ENCODE assay signal across 8 mouse cellular contexts in genomic region chr3:90264687-90265033, GRCm38 (mm10). TPM values are rescaled to one million over a fixed set of nuclear protein-coding genes. Genes with fewer than 3 reads are reported as not detected.
DNase-seq lines count a peak whose midpoint lies in the region; ATAC-seq and TF ChIP-seq lines count a peak whose summit lies in the region.

No protein-coding gene starts in this region.

- peak overlapping the region; percentile 92 for H3K9ac ChIP-seq in heart, embryonic 11.5 days (ENCODE audit: low read depth, low read length)
- H3K9ac ChIP-seq in forebrain, postnatal 0 days, result peak overlapping the region; percentile 88

- TF ChIP-seq CTCF in E14TG2a.4 (conservative IDR thresholded peaks at IDR 0.05; ENCODE audit: low read length), result no peak; the same call in 1 of the 2 replicates
- no peak for TF ChIP-seq CTCF in forebrain, postnatal 0 days (IDR thresholded peaks at IDR 0.05; ENCODE audit: low read depth)

- no peak for DNase-seq in heart, adult 11 months
- no peak for DNase-seq in forebrain, postnatal 0 days
- DNase-seq in right cerebral cortex, adult 18-20 months, result no peak
- DNase-seq in T-cell, adult 2 months (ENCODE audit: low spot score), result no peak
- no peak for DNase-seq in urinary bladder, postnatal 36 days (ENCODE audit: low spot score in 2 of 2)

- no peak for ATAC-seq in heart, embryonic 11.5 days (replicated peaks; ENCODE audit: insufficient number of reproducible peaks, low FRiP score, low TSS enrichment)
- no peak for ATAC-seq in forebrain, postnatal 0 days

- H3K4me3 ChIP-seq in heart, embryonic 11.5 days (ENCODE audit: low read depth, low read length), result peak overlapping the region; percentile 80
- H3K4me3 ChIP-seq in E14TG2a.4 (replicated peaks; ENCODE audit: low read length) (peak overlapping the region; percentile 93), macrophage (ENCODE audit: inconsistent target) (peak overlapping the region; percentile 11; the same call in 1 of the 2 replicates)
- H3K4me3 ChIP-seq in forebrain, postnatal 0 days (ENCODE audit: low read depth, low read length), result peak overlapping the region; percentile 94

- H3K4me2 ChIP-seq in heart, embryonic 11.5 days, result peak overlapping the region; percentile 80
- H3K4me2 ChIP-seq in forebrain, postnatal 0 days (ENCODE audit: low read depth), result peak overlapping the region; percentile 93

- H3K4me1 ChIP-seq in heart, embryonic 11.5 days (ENCODE audit: control insufficient read depth, insufficient read depth, low read length), result peaks cover 9% of the 10 kb centered on the region; the same call in 1 of the 2 replicates
- peaks cover 35% of the 10 kb centered on the region for H3K4me1 ChIP-seq in E14TG2a.4 (replicated peaks; ENCODE audit: low read depth, low read length)
- peaks cover 7% of the 10 kb centered on the region for H3K4me1 ChIP-seq in forebrain, postnatal 0 days (ENCODE audit: insufficient read depth)

- H3K27ac ChIP-seq in heart, embryonic 11.5 days (ENCODE audit: low read depth, low read length), result peak overlapping the region; percentile 98
- peak overlapping the region; percentile 91 for H3K27ac ChIP-seq in forebrain, postnatal 0 days (ENCODE audit: low read depth, low read length)
- peak overlapping the region; percentile 65 for H3K27ac ChIP-seq in macrophage

- peaks cover 28% of the 10 kb centered on the region for H3K36me3 ChIP-seq in heart, embryonic 11.5 days (ENCODE audit: control insufficient read depth, insufficient read depth, low read length)
- peaks cover 52% of the 10 kb centered on the region for H3K36me3 ChIP-seq in E14TG2a.4 (ENCODE audit: insufficient read depth, low read length)
- H3K36me3 ChIP-seq in forebrain, postnatal 0 days (ENCODE audit: insufficient read depth), result peaks cover 52% of the 10 kb centered on the region
- peaks cover 52% of the 10 kb centered on the region for H3K36me3 ChIP-seq in macrophage (ENCODE audit: inconsistent target)

- H3K27me3 ChIP-seq in heart, embryonic 11.5 days (ENCODE audit: control insufficient read depth, insufficient read depth, low read length), result no peaks in the 10 kb centered on the region
- no peaks in the 10 kb centered on the region for H3K27me3 ChIP-seq in E14TG2a.4 (ENCODE audit: insufficient read depth, low read length)
- no peaks in the 10 kb centered on the region for H3K27me3 ChIP-seq in forebrain, postnatal 0 days (ENCODE audit: insufficient read depth, low read length)

- peaks cover 33% of the 10 kb centered on the region for H3K79me2 ChIP-seq in macrophage (ENCODE audit: inconsistent target)

- 32% methylated on average over 10 of the region's 10 CpGs for WGBS in heart, embryonic 11.5 days (ENCODE audit: insufficient replicate concordance)
- 34% methylated on average over 10 of the region's 10 CpGs for WGBS in forebrain, postnatal 0 days
- WGBS in macrophage (ENCODE audit: missing documents), result 6% methylated on average over 10 of the region's 10 CpGs

- no peaks in the 10 kb centered on the region for H3K9me3 ChIP-seq in heart, embryonic 11.5 days (replicated peaks; ENCODE audit: control insufficient read depth, low read length)
- H3K9me3 ChIP-seq in E14TG2a.4 (ENCODE audit: low read length), result no peaks in the 10 kb centered on the region
- H3K9me3 ChIP-seq in forebrain, postnatal 0 days (ENCODE audit: low read length), result no peaks in the 10 kb centered on the region

RNA-seq across cellular contexts. Expression of gene Dennd4b, which starts 0.3 kb away (rescaled TPM):
- polyA plus RNA-seq in heart, embryonic 11.5 days (2014; fragmentation: Nextera tagmentation; extraction: Ambion mirVana), result 4.1 and 4.4 TPM in 2 replicates
- 20.1 and 29.8 TPM in 2 replicates for total RNA-seq in forebrain, postnatal 0 days (2014; rRNA removed)
- polyA plus RNA-seq in forebrain, postnatal 0 days (2015; fragmentation: Nextera tagmentation; extraction: Ambion mirVana), result 4.4 and 5.1 TPM in 2 replicates
- 100 to 1,000 TPM; 169 to 514 (median 283) TPM for total RNA-seq in macrophage (2018; cell fraction: chromatin; rRNA removed)
- total RNA-seq in macrophage (2018; cell fraction: cytosol; rRNA removed), result 10 to 100 TPM; 38.9 to 75.0 (median 53.6) TPM
- total RNA-seq in macrophage (2018; cell fraction: nucleus; rRNA removed), result 100 to 1,000 TPM; 112 to 289 (median 167) TPM
- 25.4 to 40.1 TPM (median 34.8 TPM) in 3 replicates for polyA plus RNA-seq in macrophage (2018)

RNA-seq across cellular contexts. Expression of gene Crtc2, which starts 10.7 kb away (rescaled TPM):
- 7.5 and 11.6 TPM in 2 replicates for polyA plus RNA-seq in heart, embryonic 11.5 days (2014; fragmentation: Nextera tagmentation; extraction: Ambion mirVana)
- total RNA-seq in forebrain, postnatal 0 days (2014; rRNA removed), result 13.9 and 17.2 TPM in 2 replicates
- polyA plus RNA-seq in forebrain, postnatal 0 days (2015; fragmentation: Nextera tagmentation; extraction: Ambion mirVana), result 12.9 and 14.7 TPM in 2 replicates
- 100 to 1,000 TPM in 23 of 26 experiments, 10 to 100 TPM in 3; 91.2 to 489 (median 146) TPM for total RNA-seq in macrophage (2018; cell fraction: chromatin; rRNA removed)
- 10 to 100 TPM; 25.7 to 61.7 (median 31.1) TPM for total RNA-seq in macrophage (2018; cell fraction: cytosol; rRNA removed)
- 100 to 1,000 TPM in 16 of 26 experiments, 10 to 100 TPM in 10; 53.4 to 348 (median 110) TPM for total RNA-seq in macrophage (2018; cell fraction: nucleus; rRNA removed)
- 15.7 to 39.3 TPM (median 26.5 TPM) in 3 replicates for polyA plus RNA-seq in macrophage (2018)

RNA-seq across cellular contexts. Expression of gene Slc39a1, which starts 16.7 kb away (rescaled TPM):
- polyA plus RNA-seq in heart, embryonic 11.5 days (2014; fragmentation: Nextera tagmentation; extraction: Ambion mirVana), result 74.0 and 80.8 TPM in 2 replicates
- total RNA-seq in forebrain, postnatal 0 days (2014; rRNA removed), result 68.1 and 72.0 TPM in 2 replicates
- 50.0 and 51.6 TPM in 2 replicates for polyA plus RNA-seq in forebrain, postnatal 0 days (2015; fragmentation: Nextera tagmentation; extraction: Ambion mirVana)
- total RNA-seq in macrophage (2018; cell fraction: chromatin; rRNA removed), result 10 to 100 TPM; 21.3 to 81.5 (median 49.6) TPM
- 100 to 1,000 TPM; 151 to 283 (median 205) TPM for total RNA-seq in macrophage (2018; cell fraction: cytosol; rRNA removed)
- total RNA-seq in macrophage (2018; cell fraction: nucleus; rRNA removed), result 100 to 1,000 TPM; 138 to 261 (median 185) TPM
- 169 to 236 TPM (median 174 TPM) in 3 replicates for polyA plus RNA-seq in macrophage (2018)

RNA-seq across cellular contexts. Expression of gene Creb3l4, which starts 21.3 kb away (rescaled TPM):
- polyA plus RNA-seq in heart, embryonic 11.5 days (2014; fragmentation: Nextera tagmentation; extraction: Ambion mirVana), result 2.3 and 2.6 TPM in 2 replicates
- 1.4 and 2.7 TPM in 2 replicates for total RNA-seq in forebrain, postnatal 0 days (2014; rRNA removed)
- 0.91 and 1.0 TPM in 2 replicates for polyA plus RNA-seq in forebrain, postnatal 0 days (2015; fragmentation: Nextera tagmentation; extraction: Ambion mirVana)
- 1 to 10 TPM; 1.1 to 8.5 (median 2.2) TPM for total RNA-seq in macrophage (2018; cell fraction: chromatin; rRNA removed)
- 1 to 10 TPM in 22 of 26 experiments, under 1 TPM in 4; 0.65 to 1.7 (median 1.3) TPM for total RNA-seq in macrophage (2018; cell fraction: cytosol; rRNA removed)
- total RNA-seq in macrophage (2018; cell fraction: nucleus; rRNA removed), result 1 to 10 TPM in 24 of 26 experiments, under 1 TPM in 2; 0.83 to 6.9 (median 2.1) TPM
- 0.79 to 1.2 TPM (median 1.2 TPM) in 3 replicates for polyA plus RNA-seq in macrophage (2018)

RNA-seq across cellular contexts. Expression of gene Gatad2b, which starts 28.3 kb away (rescaled TPM):
- polyA plus RNA-seq in heart, embryonic 11.5 days (2014; fragmentation: Nextera tagmentation; extraction: Ambion mirVana), result 8.4 and 14.3 TPM in 2 replicates
- 29.5 and 34.1 TPM in 2 replicates for total RNA-seq in forebrain, postnatal 0 days (2014; rRNA removed)
- 6.9 and 12.6 TPM in 2 replicates for polyA plus RNA-seq in forebrain, postnatal 0 days (2015; fragmentation: Nextera tagmentation; extraction: Ambion mirVana)
- 10 to 100 TPM; 18.7 to 90.5 (median 71.1) TPM for total RNA-seq in macrophage (2018; cell fraction: chromatin; rRNA removed)
- total RNA-seq in macrophage (2018; cell fraction: cytosol; rRNA removed), result 10 to 100 TPM; 20.2 to 43.0 (median 33.9) TPM
- 10 to 100 TPM; 23.0 to 95.0 (median 51.6) TPM for total RNA-seq in macrophage (2018; cell fraction: nucleus; rRNA removed)
- 14.7 to 25.3 TPM (median 17.8 TPM) in 3 replicates for polyA plus RNA-seq in macrophage (2018)

Comparison
In these comparisons a context has a peak if more than half of its experiments do, and no peak if none do; other contexts are left out.
1. H3K4me3 ChIP-seq: peak in every context shown above with its lines; median percentile 94 in forebrain, postnatal 0 days; 93 in E14TG2a.4; 80 in heart, embryonic 11.5 days; 11 in macrophage.